Mouse (Mus musculus): ENCODE measurements around the gene Fubp3. TPM values are rescaled to one million over a fixed set of nuclear protein-coding genes. Genes with fewer than 3 reads are reported as not detected.

Fubp3 gene
- total and polyA plus RNA-seq, 2 experiments from 2014 or later = 25.3 to 42.0 TPM

GRCm38 (mm10) chr2:31641929-31642328 is 69.5 kb downstream of the Fubp3 start:
- H3K4me2 ChIP-seq (ENCODE audit: low read depth, low read length, poor library complexity, severe bottlenecking) = no peak overlapping the region
- peaks cover 77% of the 10 kb centered on the region for H3K27me3 ChIP-seq (ENCODE audit: insufficient read depth, low read length)
- WGBS = 3% methylated on average over 18 of the region's 18 CpGs
- no peaks in the 10 kb centered on the region for H3K9me3 ChIP-seq (ENCODE audit: low read length)
- H3K9ac ChIP-seq (replicated peaks; ENCODE audit: low read length, poor library complexity, severe bottlenecking) = no peak overlapping the region
- no peak for TF ChIP-seq CTCF (IDR thresholded peaks at IDR 0.05)
- H3K36me3 ChIP-seq (ENCODE audit: insufficient read depth, low read length) = no peaks in the 10 kb centered on the region
- H3K4me1 ChIP-seq (ENCODE audit: insufficient read depth, low read length) = peaks cover 7% of the 10 kb centered on the region; the same call in 1 of the 2 replicates
- no peak overlapping the region for H3K4me3 ChIP-seq (ENCODE audit: low read depth, low read length)
- no peak for DNase-seq (ENCODE audit: low spot score)
- no peak for ATAC-seq (ENCODE audit: low FRiP score)
- H3K27ac ChIP-seq (ENCODE audit: low read depth, low read length) = no peak overlapping the region

- Histone ChIP-seq H3K4me1 (ENCODE audit: insufficient read depth, low read length) (no peaks in the 10 kb centered on the region), H3K9ac (replicated peaks; ENCODE audit: low read length, poor library complexity, severe bottlenecking) (peak overlapping the region; percentile 58), H3K27me3 (ENCODE audit: insufficient read depth, low read length) (peaks cover 49% of the 10 kb centered on the region), H3K9me3 (ENCODE audit: low read length) (no peaks in the 10 kb centered on the region), H3K4me2 (ENCODE audit: low read depth, low read length, poor library complexity, severe bottlenecking) (peak overlapping the region; percentile 65), H3K36me3 (ENCODE audit: insufficient read depth, low read length) (no peaks in the 10 kb centered on the region), H3K4me3 (ENCODE audit: low read depth, low read length) (peak overlapping the region; percentile 56), H3K27ac (ENCODE audit: low read depth, low read length) (0 out of 2 replicates have a peak overlapping the region, but pooled peaks have one; percentile 12)
- peak; percentile 76 for DNase-seq (ENCODE audit: low spot score)
- no peak for TF ChIP-seq CTCF (IDR thresholded peaks at IDR 0.05)
- peak; percentile 87 for ATAC-seq (ENCODE audit: low FRiP score)
- WGBS = 1% methylated on average over 90 of the region's 109 CpGs
Measured at GRCm38 (mm10) chr2:31653971-31654853, 81.8 kb downstream of the Fubp3 start.

- Histone ChIP-seq H3K4me1 (ENCODE audit: insufficient read depth, low read length) (no peaks in the 10 kb centered on the region), H3K27me3 (ENCODE audit: insufficient read depth, low read length) (peaks cover 41% of the 10 kb centered on the region), H3K9me3 (ENCODE audit: low read length) (no peaks in the 10 kb centered on the region), H3K9ac (replicated peaks; ENCODE audit: low read length, poor library complexity, severe bottlenecking) (peak overlapping the region; percentile 58), H3K27ac (ENCODE audit: low read depth, low read length) (no peak overlapping the region), H3K4me3 (ENCODE audit: low read depth, low read length) (peak overlapping the region; percentile 56), H3K36me3 (ENCODE audit: insufficient read depth, low read length) (no peaks in the 10 kb centered on the region), H3K4me2 (ENCODE audit: low read depth, low read length, poor library complexity, severe bottlenecking) (peak overlapping the region; percentile 65)
- no peak for ATAC-seq (ENCODE audit: low FRiP score)
- TF ChIP-seq CTCF (IDR thresholded peaks at IDR 0.05) = peak; percentile 80
- peak; percentile 69 for DNase-seq (ENCODE audit: low spot score)
- WGBS = 8% methylated on average over 22 of the region's 22 CpGs
Measured at GRCm38 (mm10) chr2:31654854-31655559, 82.6 kb downstream of the Fubp3 start.

GRCm38 (mm10) chr2:31656374-31656773 is 83.9 kb downstream of the Fubp3 start:
- Histone ChIP-seq H3K4me2 (ENCODE audit: low read depth, low read length, poor library complexity, severe bottlenecking) (no peak overlapping the region), H3K27ac (ENCODE audit: low read depth, low read length) (no peak overlapping the region), H3K36me3 (ENCODE audit: insufficient read depth, low read length) (no peaks in the 10 kb centered on the region), H3K9ac (replicated peaks; ENCODE audit: low read length, poor library complexity, severe bottlenecking) (no peak overlapping the region), H3K4me3 (ENCODE audit: low read depth, low read length) (no peak overlapping the region), H3K9me3 (ENCODE audit: low read length) (no peaks in the 10 kb centered on the region), H3K4me1 (ENCODE audit: insufficient read depth, low read length) (no peaks in the 10 kb centered on the region), H3K27me3 (ENCODE audit: insufficient read depth, low read length) (peaks cover 30% of the 10 kb centered on the region)
- 88% methylated on average over 7 of the region's 7 CpGs for WGBS
- no peak for ATAC-seq (ENCODE audit: low FRiP score)
- no peak for TF ChIP-seq CTCF (IDR thresholded peaks at IDR 0.05)
- no peak for DNase-seq (ENCODE audit: low spot score)

GRCm38 (mm10) chr2:31662939-31663803 is 90.7 kb downstream of the Fubp3 start:
- no peak overlapping the region for H3K27ac ChIP-seq (ENCODE audit: low read depth, low read length)
- 74% methylated on average over 8 of the region's 8 CpGs for WGBS
- peaks cover 3% of the 10 kb centered on the region; the same call in 1 of the 2 replicates for H3K27me3 ChIP-seq (ENCODE audit: insufficient read depth, low read length)
- no peak overlapping the region for H3K4me3 ChIP-seq (ENCODE audit: low read depth, low read length)
- no peaks in the 10 kb centered on the region for H3K9me3 ChIP-seq (ENCODE audit: low read length)
- H3K9ac ChIP-seq (replicated peaks; ENCODE audit: low read length, poor library complexity, severe bottlenecking) = no peak overlapping the region
- H3K4me2 ChIP-seq (ENCODE audit: low read depth, low read length, poor library complexity, severe bottlenecking) = no peak overlapping the region
- H3K36me3 ChIP-seq (ENCODE audit: insufficient read depth, low read length) = no peaks in the 10 kb centered on the region
- ATAC-seq (ENCODE audit: low FRiP score) = no peak
- TF ChIP-seq CTCF (IDR thresholded peaks at IDR 0.05) = no peak
- H3K4me1 ChIP-seq (ENCODE audit: insufficient read depth, low read length) = no peaks in the 10 kb centered on the region
- DNase-seq (ENCODE audit: low spot score) = no peak
